Mouse (Mus musculus) bone marrow macrophage, adult 2 months (primary cell): ENCODE measurements around the gene Fmn2.

Experiments
- CTCF ChIP-seq: IDR thresholded peaks from 2 replicates; pipeline ENCODE4 v1.5.1; 2012; ENCODE audit warnings: low read depth, mild to moderate bottlenecking, low read length, moderate library complexity
- POLR2A ChIP-seq: IDR thresholded peaks from 2 replicates; pipeline ENCODE4 v1.6.1; 2012; ENCODE audit warnings: mild to moderate bottlenecking, low read depth, low read length, borderline replicate concordance

- TF ChIP-seq POLR2A = no peak
- TF ChIP-seq CTCF = no peak
These were observed 46.7 kb downstream of the Fmn2 start for GRCm38 (mm10) chr1:174548291-174548690.
